Mouse (Mus musculus) bone marrow, adult 2 months (tissue): ENCODE data around the gene Khdc4. TPM values are rescaled to one million over a fixed set of nuclear protein-coding genes. Genes with fewer than 3 reads are reported as not detected.

Experiments used
- H3K27ac ChIP-seq: fragments of 200-500 bp; 2 replicates; pipeline ENCODE4 v1.5.1; 2012; ENCODE audit warnings: low read depth, mild to moderate bottlenecking, control low read depth, inconsistent platforms, low read length; ENCODE audit not compliant: control insufficient read depth, poor library complexity, insufficient read depth
- H3K4me1 ChIP-seq: fragments of 200-500 bp; 2 replicates; pipeline ENCODE4 v1.6.1; 2011; ENCODE audit warnings: low read length; ENCODE audit not compliant: control insufficient read depth, insufficient read depth
- H3K4me3 ChIP-seq: fragments of 200-500 bp; replicated peaks from 2 replicates; pipeline ENCODE3; 2011; ENCODE audit warnings: mild to moderate bottlenecking, low read depth, low read length, control low read depth; ENCODE audit not compliant: control insufficient read depth
- CTCF ChIP-seq: fragments of 200-500 bp; IDR thresholded peaks from 2 replicates; pipeline ENCODE4 v1.5.1; 2011; ENCODE audit warnings: low read length, control low read depth; ENCODE audit not compliant: control insufficient read depth, insufficient read depth
- POLR2A ChIP-seq: fragments of 200-500 bp; IDR thresholded peaks from 2 replicates; pipeline ENCODE4 v1.6.1; 2011; ENCODE audit warnings: low read depth, mild to moderate bottlenecking, control low read depth, low read length, borderline replicate concordance; ENCODE audit not compliant: control insufficient read depth
- WGBS: fragments of 180-500 bp; shearing (Covaris S2); methylation state at CpG from one replicate; pipeline ENCODE4 v1.1.7; 2018; 5-methylcytosine and 5-hydroxymethylcytosine counted together
- polyA plus RNA-seq: library from polyadenylated mRNA; stranded (reverse); fragments of >200 nt; gene quantifications from 2 replicates; pipeline ENCODE4 v1.2.4, GENCODE M21; 2011; ENCODE audit warnings: low replicate concordance; ENCODE audit not compliant: missing spikeins, insufficient read depth, insufficient read length

Khdc4 gene
- polyA plus RNA-seq, 1 experiment = 37.6 TPM

GRCm38 (mm10) chr3:88756276-88756675 lies 70.7 kb downstream of the Khdc4 start:
- WGBS = 65% methylated on average over 4 of the region's 4 CpGs
- no peak overlapping the region for H3K4me3 ChIP-seq
- no peaks in the 10 kb centered on the region for H3K4me1 ChIP-seq
- no peak for TF ChIP-seq CTCF
- TF ChIP-seq POLR2A = no peak
- H3K27ac ChIP-seq = no peak overlapping the region

- 53% methylated on average over 5 of the region's 5 CpGs for WGBS
- TF ChIP-seq POLR2A (no peak), CTCF (no peak)
- Histone ChIP-seq H3K4me1 (no peaks in the 10 kb centered on the region), H3K27ac (no peak overlapping the region), H3K4me3 (no peak overlapping the region)
Observed at GRCm38 (mm10) chr3:88758045-88758500, 72.5 kb downstream of the Khdc4 start.

GRCm38 (mm10) chr3:88761619-88762018 lies 76.0 kb downstream of the Khdc4 start:
- no peaks in the 10 kb centered on the region for H3K4me1 ChIP-seq
- no peak overlapping the region for H3K27ac ChIP-seq
- H3K4me3 ChIP-seq = no peak overlapping the region
- TF ChIP-seq CTCF = no peak
- TF ChIP-seq POLR2A = no peak
- 89% methylated on average over 19 of the region's 19 CpGs for whole genome bisulfite sequencing

- no peak overlapping the region for H3K4me3 ChIP-seq
- no peak overlapping the region for H3K27ac ChIP-seq
- H3K4me1 ChIP-seq = no peaks in the 10 kb centered on the region
- WGBS = 45% methylated on average over 6 of the region's 6 CpGs
- TF ChIP-seq CTCF (peak; percentile 16; the same call in 1 of the 2 replicates), POLR2A (no peak)
Observed at GRCm38 (mm10) chr3:88762401-88762831, 76.8 kb downstream of the Khdc4 start.

Other genes with a start within 250 kb of the Khdc4 start
- gene Sema4a, start 224.6 kb upstream of the Khdc4 start, polyA plus RNA-seq = 43.9 and 131 TPM in 2 replicates
- gene Lmna, start 175.8 kb upstream of the Khdc4 start, polyA plus RNA-seq = 58.9 and 69.6 TPM in 2 replicates
- 0.77 and 2.2 TPM in 2 replicates for gene Mex3a, start 153.4 kb upstream of the Khdc4 start, polyA plus RNA-seq
- gene Rab25, start 137.5 kb upstream of the Khdc4 start, polyA plus RNA-seq = 1.4 TPM in 1 of 2 replicates, not detected in the other
- gene Lamtor2, start 132.7 kb upstream of the Khdc4 start, polyA plus RNA-seq = 82.9 and 126 TPM in 2 replicates
- 20.9 and 25.2 TPM in 2 replicates for gene Ubqln4, start 132.0 kb upstream of the Khdc4 start, polyA plus RNA-seq
- 46.1 and 84.8 TPM in 2 replicates for gene Ssr2, start 109.9 kb upstream of the Khdc4 start, polyA plus RNA-seq
- 39.3 and 96.1 TPM in 2 replicates for gene Arhgef2, start 79.8 kb upstream of the Khdc4 start, polyA plus RNA-seq
- gene Rxfp4, start 32.7 kb upstream of the Khdc4 start, polyA plus RNA-seq = not detected in 2 replicates
- 43.6 and 61.7 TPM in 2 replicates for gene Rit1, start 31.0 kb downstream of the Khdc4 start, polyA plus RNA-seq
- 3.4 and 5.5 TPM in 2 replicates for gene Syt11, start 89.4 kb downstream of the Khdc4 start, polyA plus RNA-seq
- 21.0 and 33.1 TPM in 2 replicates for gene Gon4l, start 149.4 kb downstream of the Khdc4 start, polyA plus RNA-seq
- 5.5 and 13.7 TPM in 2 replicates for gene Msto1, start 228.2 kb downstream of the Khdc4 start, polyA plus RNA-seq